Mouse (Mus musculus) thymus, adult 2 months (tissue): Measurements from ENCODE around the gene Gnaz. TPM values are rescaled to one million over a fixed set of nuclear protein-coding genes. Genes with fewer than 3 reads are reported as not detected.

Source experiments
- DNase-seq: peaks from one replicate; pipeline ENCODE4 v3.0.0; 2021
- H3K27ac ChIP-seq: fragments of 200-500 bp; 2 replicates; pipeline ENCODE4 v1.5.1; 2012; ENCODE audit warnings: low read length, control low read depth; ENCODE audit not compliant: control insufficient read depth, insufficient read depth
- H3K27me3 ChIP-seq: fragments of 200-500 bp; 2 replicates; pipeline ENCODE4 v1.6.1; 2012; ENCODE audit warnings: mild to moderate bottlenecking, low read length, moderate library complexity, mixed read lengths; ENCODE audit not compliant: control insufficient read depth, insufficient read depth
- H3K36me3 ChIP-seq: fragments of 200-500 bp; 2 replicates; pipeline ENCODE4 v1.6.1; 2012; ENCODE audit warnings: mild to moderate bottlenecking, low read length, moderate library complexity; ENCODE audit not compliant: control insufficient read depth, insufficient read depth
- H3K4me1 ChIP-seq: fragments of 200-500 bp; replicated peaks from 2 replicates; pipeline ENCODE4 v1.6.1; 2012; ENCODE audit warnings: low read length; ENCODE audit not compliant: control insufficient read depth, insufficient read depth
- H3K4me3 ChIP-seq: fragments of 200-500 bp; 2 replicates; pipeline ENCODE4 v1.5.1; 2012; ENCODE audit warnings: mild to moderate bottlenecking, low read length, control low read depth, moderate library complexity; ENCODE audit not compliant: control insufficient read depth, insufficient read depth
- CTCF ChIP-seq: fragments of 200-500 bp; IDR thresholded peaks from 2 replicates; pipeline ENCODE4 v1.5.1; 2012; ENCODE audit warnings: mild to moderate bottlenecking, control low read depth, low read length, moderate library complexity, borderline replicate concordance; ENCODE audit not compliant: control insufficient read depth, poor library complexity, insufficient read depth; ENCODE audit errors: extremely low read depth
- POLR2A ChIP-seq: fragments of 200-500 bp; IDR thresholded peaks from 2 replicates; pipeline ENCODE4 v1.6.1; 2012; ENCODE audit warnings: mild to moderate bottlenecking, low read length, control low read depth, moderate library complexity; ENCODE audit not compliant: control insufficient read depth, poor library complexity, insufficient read depth; ENCODE audit errors: extremely low read depth
- WGBS: fragments of 180-500 bp; shearing (Covaris S2); methylation state at CpG from one replicate; pipeline ENCODE4 v1.1.7; 2018; 5-methylcytosine and 5-hydroxymethylcytosine counted together
- polyA plus RNA-seq: library from polyadenylated mRNA; depleted of rRNA; stranded (reverse); fragments of >200 nt; gene quantifications from 2 replicates; pipeline ENCODE4 v1.2.3, GENCODE M21; 2012

Gnaz gene
- polyA plus RNA-seq, 1 experiment = 0.58 TPM

GRCm38 (mm10) chr10:74937003-74937790 lies 29.8 kb upstream of the Gnaz start:
- H3K4me3 ChIP-seq = no peak overlapping the region
- no peak overlapping the region for H3K27ac ChIP-seq
- no peaks in the 10 kb centered on the region for H3K36me3 ChIP-seq
- WGBS = 91% methylated on average over 10 of the region's 10 CpGs
- no peaks in the 10 kb centered on the region for H3K27me3 ChIP-seq
- no peaks in the 10 kb centered on the region for H3K4me1 ChIP-seq
- no peak for DNase-seq
- no peak for TF ChIP-seq POLR2A
- peak; percentile 20; the same call in 1 of the 2 replicates for TF ChIP-seq CTCF

GRCm38 (mm10) chr10:74938410-74938809 lies 28.6 kb upstream of the Gnaz start:
- 80% methylated on average over 5 of the region's 5 CpGs for WGBS
- DNase-seq = no peak
- Histone ChIP-seq H3K27me3 (no peaks in the 10 kb centered on the region), H3K4me3 (no peak overlapping the region), H3K27ac (no peak overlapping the region), H3K4me1 (no peaks in the 10 kb centered on the region), H3K36me3 (no peaks in the 10 kb centered on the region)
- TF ChIP-seq POLR2A = no peak
- no peak for TF ChIP-seq CTCF

- H3K4me1 ChIP-seq = no peaks in the 10 kb centered on the region
- H3K36me3 ChIP-seq = no peaks in the 10 kb centered on the region
- 51% methylated on average over 3 of the region's 3 CpGs for WGBS
- H3K27ac ChIP-seq = no peak overlapping the region
- H3K4me3 ChIP-seq = no peak overlapping the region
- no peak for DNase-seq
- no peak for TF ChIP-seq CTCF
- no peak for TF ChIP-seq POLR2A
- no peaks in the 10 kb centered on the region for H3K27me3 ChIP-seq
Measured at GRCm38 (mm10) chr10:74939300-74939699, 27.7 kb upstream of the Gnaz start.

GRCm38 (mm10) chr10:74940795-74941194 lies 26.2 kb upstream of the Gnaz start:
- Histone ChIP-seq H3K4me3 (no peak overlapping the region), H3K27me3 (no peaks in the 10 kb centered on the region), H3K4me1 (no peaks in the 10 kb centered on the region), H3K27ac (no peak overlapping the region), H3K36me3 (no peaks in the 10 kb centered on the region)
- WGBS = 100% methylated on average over 1 of the region's 1 CpGs
- no peak for DNase-seq
- no peak for TF ChIP-seq POLR2A
- TF ChIP-seq CTCF = no peak

- Histone ChIP-seq H3K27me3 (no peaks in the 10 kb centered on the region), H3K4me3 (no peak overlapping the region), H3K4me1 (no peaks in the 10 kb centered on the region), H3K27ac (no peak overlapping the region), H3K36me3 (no peaks in the 10 kb centered on the region)
- TF ChIP-seq CTCF (no peak), POLR2A (no peak)
- whole genome bisulfite sequencing = 71% methylated on average over 9 of the region's 9 CpGs
- DNase-seq = no peak
Measured at GRCm38 (mm10) chr10:74952830-74953443, 14.0 kb upstream of the Gnaz start.

- WGBS = 86% methylated on average over 1 of the region's 1 CpGs
- no peak overlapping the region for H3K27ac ChIP-seq
- H3K36me3 ChIP-seq = no peaks in the 10 kb centered on the region
- H3K4me1 ChIP-seq = peaks cover 4% of the 10 kb centered on the region; the same call in 1 of the 2 replicates
- H3K27me3 ChIP-seq = no peaks in the 10 kb centered on the region
- DNase-seq = no peak
- H3K4me3 ChIP-seq = no peak overlapping the region
- TF ChIP-seq CTCF (no peak), POLR2A (no peak)
Measured at GRCm38 (mm10) chr10:74964380-74964779, 2.6 kb upstream of the Gnaz start.
